Mouse (Mus musculus) brain, embryonic 14.5 days (tissue): ENCODE results near the gene Slc16a11. TPM values are rescaled to one million over a fixed set of nuclear protein-coding genes. Genes with fewer than 3 reads are reported as not detected.

Source experiments
- DNase-seq: peaks from one replicate; pipeline ENCODE4 v3.0.0-alpha.2; 2011; ENCODE audit warnings: low read depth
- CTCF ChIP-seq: fragments of 200-500 bp; IDR thresholded peaks from 2 replicates; pipeline ENCODE4 v1.5.1; 2012; ENCODE audit warnings: inconsistent platforms, mild to moderate bottlenecking, moderate library complexity, borderline replicate concordance; ENCODE audit not compliant: insufficient read depth, insufficient read length; ENCODE audit errors: extremely low read depth
- POLR2A ChIP-seq: fragments of 200-500 bp; IDR thresholded peaks from 2 replicates; pipeline ENCODE4 v1.6.1; 2012; ENCODE audit warnings: mild to moderate bottlenecking, inconsistent platforms, borderline replicate concordance; ENCODE audit not compliant: poor library complexity, insufficient read depth, insufficient read length, severe bottlenecking; ENCODE audit errors: extremely low read depth
- polyA plus RNA-seq: library from polyadenylated mRNA; depleted of rRNA; stranded (reverse); fragments of >200 nt; gene quantifications from 2 replicates; pipeline ENCODE4 v1.2.3, GENCODE M21; 2012; rRNA removed

The Slc16a11 gene
- polyA plus RNA-seq, 1 experiment: 2.8 TPM

GRCm38 (mm10) chr11:70247136-70247845, 34.7 kb downstream of the Slc16a11 start:
- peak; percentile 53 for DNase-seq
- TF ChIP-seq CTCF (peak; percentile 70; the same call in 1 of the 2 replicates), POLR2A (no peak)

GRCm38 (mm10) chr11:70250150-70250549, 37.6 kb downstream of the Slc16a11 start:
- TF ChIP-seq CTCF (no peak), POLR2A (no peak)
- DNase-seq: no peak

GRCm38 (mm10) chr11:70251853-70252252, 39.3 kb downstream of the Slc16a11 start:
- TF ChIP-seq CTCF: no peak
- no peak for TF ChIP-seq POLR2A
- DNase-seq: no peak

GRCm38 (mm10) chr11:70254337-70254736, 41.8 kb downstream of the Slc16a11 start:
- DNase-seq: no peak
- no peak for TF ChIP-seq CTCF

- TF ChIP-seq CTCF (peak; percentile 29; the same call in 1 of the 2 replicates), POLR2A (no peak)
- DNase-seq: no peak
Observed at GRCm38 (mm10) chr11:70254931-70255531, 42.5 kb downstream of the Slc16a11 start, which contains the start of gene Alox12. Alox12 (minus strand) TSS chr11:70255353.

- TF ChIP-seq POLR2A (no peak), CTCF (no peak)
Observed at GRCm38 (mm10) chr11:70259035-70259434, 46.5 kb downstream of the Slc16a11 start.

GRCm38 (mm10) chr11:70265252-70265651, 52.7 kb downstream of the Slc16a11 start:
- TF ChIP-seq POLR2A: no peak
- no peak for TF ChIP-seq CTCF
- DNase-seq: no peak

More at GRCm38 (mm10) chr11:70259035-70259434, 46.5 kb downstream of the Slc16a11 start:
- DNase-seq: no peak

- TF ChIP-seq CTCF (no peak), POLR2A (no peak)
- no peak for DNase-seq
Observed at GRCm38 (mm10) chr11:70265819-70266218, 53.3 kb downstream of the Slc16a11 start.

Other genes starting within 250 kb of the Slc16a11 start
- gene Cldn7, start 248.0 kb upstream of the Slc16a11 start, polyA plus RNA-seq: 0.33 and 0.38 TPM in 2 replicates
- 98.1 and 110 TPM in 2 replicates for gene Ctdnep1, start 231.6 kb upstream of the Slc16a11 start, polyA plus RNA-seq
- 127 and 159 TPM in 2 replicates for gene Elp5, start 230.2 kb upstream of the Slc16a11 start, polyA plus RNA-seq
- 457 and 501 TPM in 2 replicates for gene Gabarap, start 221.6 kb upstream of the Slc16a11 start, polyA plus RNA-seq
- gene Phf23, start 217.0 kb upstream of the Slc16a11 start, polyA plus RNA-seq: 49.2 and 54.9 TPM in 2 replicates
- 36.8 and 45.7 TPM in 2 replicates for gene Dvl2, start 212.2 kb upstream of the Slc16a11 start, polyA plus RNA-seq
- 36.0 and 43.9 TPM in 2 replicates for gene Acadvl, start 197.3 kb upstream of the Slc16a11 start, polyA plus RNA-seq
- gene Dlg4, start 195.8 kb upstream of the Slc16a11 start, polyA plus RNA-seq: 231 and 306 TPM in 2 replicates
- gene Asgr1, start 158.7 kb upstream of the Slc16a11 start, polyA plus RNA-seq: 1.2 and 1.8 TPM in 2 replicates
- 0.09 TPM in 1 of 2 replicates, not detected in the other for gene Asgr2, start 120.1 kb upstream of the Slc16a11 start, polyA plus RNA-seq
- 0.33 and 0.37 TPM in 2 replicates for gene Mgl2, start 82.4 kb upstream of the Slc16a11 start, polyA plus RNA-seq
- 0.60 and 0.86 TPM in 2 replicates for gene Clec10a, start 56.6 kb upstream of the Slc16a11 start, polyA plus RNA-seq
- 13.9 and 15.1 TPM in 2 replicates for gene Slc16a13, start 8.3 kb downstream of the Slc16a11 start, polyA plus RNA-seq
- 4.5 and 5.9 TPM in 2 replicates for gene Bcl6b, start 17.0 kb downstream of the Slc16a11 start, polyA plus RNA-seq
- 153 and 207 TPM in 2 replicates for gene 0610010K14Rik, start 25.2 kb downstream of the Slc16a11 start, polyA plus RNA-seq
- gene Gm21988, start 27.1 kb downstream of the Slc16a11 start, polyA plus RNA-seq: 14.8 and 18.0 TPM in 2 replicates
- gene Rnasek, start 27.1 kb downstream of the Slc16a11 start, polyA plus RNA-seq: 106 and 125 TPM in 2 replicates
- gene Alox12, start 42.6 kb downstream of the Slc16a11 start, polyA plus RNA-seq: 0.78 and 1.6 TPM in 2 replicates
- gene Alox12e, start 109.9 kb downstream of the Slc16a11 start, polyA plus RNA-seq: not detected in 2 replicates
- gene Alox15, start 139.3 kb downstream of the Slc16a11 start, polyA plus RNA-seq: 0.05 and 0.29 TPM in 2 replicates
- 31.2 and 34.2 TPM in 2 replicates for gene Pelp1, start 197.3 kb downstream of the Slc16a11 start, polyA plus RNA-seq
- gene Arrb2, start 219.9 kb downstream of the Slc16a11 start, polyA plus RNA-seq: 68.7 and 86.1 TPM in 2 replicates
- 28.1 and 31.8 TPM in 2 replicates for gene Med11, start 239.2 kb downstream of the Slc16a11 start, polyA plus RNA-seq
- 0.93 and 1.4 TPM in 2 replicates for gene Zmynd15, start 246.7 kb downstream of the Slc16a11 start, polyA plus RNA-seq
- 3.1 and 3.5 TPM in 2 replicates for gene Cxcl16, start 247.2 kb downstream of the Slc16a11 start, polyA plus RNA-seq